ENCODE assay signal across 26 mouse cellular contexts in genomic region chr13:46611033-46611432, GRCm38 (mm10). TPM values are rescaled to one million over a fixed set of nuclear protein-coding genes. Genes with fewer than 3 reads are reported as not detected.
A peak's percentile ranks its signal among the peaks of the same experiment; 100 is the strongest.
DNase-seq lines count a peak whose midpoint lies in the region; ATAC-seq and TF ChIP-seq lines count a peak whose summit lies in the region.
"Had no signal": no experiment of that assay in that cellular context is flagged by ENCODE, and none has a peak within 500 bp of the region (broad histone marks: within the 10 kb centered on the region; RNA-seq: fewer than 3 reads in every experiment).

No protein-coding gene starts in this region.

- H3K4me1 ChIP-seq in heart, embryonic 12.5 days (replicated peaks), result peaks cover 8% of the 10 kb centered on the region
- H3K4me1 ChIP-seq in heart, embryonic 16.5 days (ENCODE audit: control insufficient read depth, insufficient read depth, low read length), result no peaks in the 10 kb centered on the region
- no peaks in the 10 kb centered on the region for H3K4me1 ChIP-seq in midbrain, embryonic 11.5 days (ENCODE audit: control insufficient read depth, insufficient read depth, low read length)
- H3K4me1 ChIP-seq in midbrain, postnatal 0 days (ENCODE audit: insufficient read depth, low read length), result no peaks in the 10 kb centered on the region
- H3K4me1 ChIP-seq: embryonic facial prominence, embryonic 13.5 days; forebrain, embryonic 10.5 days; forebrain, embryonic 13.5 days had no signal

- H3K9me3 ChIP-seq in heart, embryonic 12.5 days (replicated peaks), result no peaks in the 10 kb centered on the region
- no peaks in the 10 kb centered on the region for H3K9me3 ChIP-seq in heart, embryonic 16.5 days (replicated peaks; ENCODE audit: control insufficient read depth, low read length)
- no peaks in the 10 kb centered on the region for H3K9me3 ChIP-seq in midbrain, embryonic 11.5 days (ENCODE audit: control insufficient read depth, low read length)
- no peaks in the 10 kb centered on the region for H3K9me3 ChIP-seq in midbrain, postnatal 0 days (ENCODE audit: low read length)
- H3K9me3 ChIP-seq: embryonic facial prominence, embryonic 13.5 days; forebrain, embryonic 10.5 days had no signal

- H3K27ac ChIP-seq in heart, embryonic 12.5 days (ENCODE audit: poor library complexity, severe bottlenecking), result peak overlapping the region; percentile 52
- H3K27ac ChIP-seq in heart, embryonic 16.5 days (ENCODE audit: low read length), result peak overlapping the region; percentile 56; the same call in 1 of the 2 replicates
- no peak overlapping the region for H3K27ac ChIP-seq in midbrain, embryonic 11.5 days (ENCODE audit: low read depth, low read length)
- H3K27ac ChIP-seq in midbrain, postnatal 0 days (ENCODE audit: low read depth, low read length), result no peak overlapping the region
- H3K27ac ChIP-seq: embryonic facial prominence, embryonic 13.5 days; forebrain, embryonic 10.5 days; forebrain, embryonic 13.5 days; heart, adult 2 months; hindbrain, embryonic 14.5 days; hindbrain, postnatal 0 days had no signal

- no peak overlapping the region for H3K4me2 ChIP-seq in heart, embryonic 12.5 days
- no peak overlapping the region for H3K4me2 ChIP-seq in heart, embryonic 16.5 days (ENCODE audit: low read depth, low read length)
- no peak overlapping the region for H3K4me2 ChIP-seq in midbrain, embryonic 11.5 days
- H3K4me2 ChIP-seq in midbrain, postnatal 0 days (ENCODE audit: low read depth, low read length, poor library complexity, severe bottlenecking), result no peak overlapping the region
- H3K4me2 ChIP-seq: embryonic facial prominence, embryonic 13.5 days; forebrain, embryonic 13.5 days; hindbrain, embryonic 14.5 days had no signal

- 49% methylated on average over 3 of the region's 3 CpGs for WGBS in heart, embryonic 12.5 days
- 55% methylated on average over 3 of the region's 3 CpGs for WGBS in heart, embryonic 16.5 days
- WGBS in midbrain, embryonic 11.5 days, result 90% methylated on average over 3 of the region's 3 CpGs
- WGBS in midbrain, postnatal 0 days, result 82% methylated on average over 3 of the region's 3 CpGs

- intact Hi-C loops in heart, postnatal 36 days (cut with DNase I), result no loop called here
- intact Hi-C loops in heart, postnatal 25 days (cut with DNase I), result no loop called here

- no peak for DNase-seq in heart, postnatal 36 days
- DNase-seq in heart, postnatal 25 days (ENCODE audit: low spot score), result no peak
- DNase-seq in midbrain, embryonic 11.5 days (ENCODE audit: low spot score, missing footprints), result peak; percentile 57
- no peak for DNase-seq in midbrain, postnatal 0 days (ENCODE audit: low spot score)
- DNase-seq: adrenal gland, adult 2 months; adrenal gland, postnatal 14 days; cerebellum, adult 11 months; cerebellum, adult 2 months; cerebellum, adult 9-11 months; cerebellum, postnatal 25 days; gastrocnemius, postnatal 10 days; gastrocnemius, postnatal 36 days; heart, adult 2 months; heart, postnatal 10 days; kidney, adult 18-20 months had no signal

- H3K9ac ChIP-seq in heart, embryonic 12.5 days, result no peak overlapping the region
- H3K9ac ChIP-seq in heart, embryonic 16.5 days (ENCODE audit: low read length), result no peak overlapping the region
- no peak overlapping the region for H3K9ac ChIP-seq in midbrain, embryonic 11.5 days (ENCODE audit: low read length)
- no peak overlapping the region for H3K9ac ChIP-seq in midbrain, postnatal 0 days (replicated peaks; ENCODE audit: low read length, poor library complexity, severe bottlenecking)
- H3K9ac ChIP-seq: embryonic facial prominence, embryonic 13.5 days; forebrain, embryonic 13.5 days; hindbrain, embryonic 14.5 days had no signal

- TF ChIP-seq CTCF in midbrain, postnatal 0 days (IDR thresholded peaks at IDR 0.05), result no peak

- H3K27me3 ChIP-seq in heart, embryonic 12.5 days (replicated peaks), result no peaks in the 10 kb centered on the region
- no peaks in the 10 kb centered on the region for H3K27me3 ChIP-seq in heart, embryonic 16.5 days (ENCODE audit: control insufficient read depth, insufficient read depth, low read length)
- no peaks in the 10 kb centered on the region for H3K27me3 ChIP-seq in midbrain, embryonic 11.5 days (ENCODE audit: control insufficient read depth, insufficient read depth, low read length)
- no peaks in the 10 kb centered on the region for H3K27me3 ChIP-seq in midbrain, postnatal 0 days (ENCODE audit: insufficient read depth, low read length)
- H3K27me3 ChIP-seq: embryonic facial prominence, embryonic 13.5 days; forebrain, embryonic 13.5 days had no signal

- peaks cover 33% of the 10 kb centered on the region for H3K36me3 ChIP-seq in heart, embryonic 12.5 days
- H3K36me3 ChIP-seq in heart, embryonic 16.5 days (ENCODE audit: control insufficient read depth, insufficient read depth), result peaks cover 13% of the 10 kb centered on the region
- H3K36me3 ChIP-seq in midbrain, embryonic 11.5 days (ENCODE audit: control insufficient read depth, insufficient read depth, low read length), result no peaks in the 10 kb centered on the region
- H3K36me3 ChIP-seq in midbrain, postnatal 0 days (ENCODE audit: insufficient read depth, low read length), result no peaks in the 10 kb centered on the region
- H3K36me3 ChIP-seq: embryonic facial prominence, embryonic 13.5 days; forebrain, embryonic 10.5 days had no signal

- H3K4me3 ChIP-seq in heart, embryonic 12.5 days, result no peak overlapping the region
- H3K4me3 ChIP-seq in heart, embryonic 16.5 days (ENCODE audit: low read length), result no peak overlapping the region
- no peak overlapping the region for H3K4me3 ChIP-seq in midbrain, embryonic 11.5 days (ENCODE audit: low read depth, low read length)
- H3K4me3 ChIP-seq in midbrain, postnatal 0 days (ENCODE audit: low read depth, low read length), result no peak overlapping the region
- H3K4me3 ChIP-seq: embryonic facial prominence, embryonic 13.5 days; forebrain, embryonic 10.5 days; forebrain, embryonic 13.5 days; heart, adult 2 months had no signal

- ATAC-seq in heart, embryonic 12.5 days (ENCODE audit: insufficient number of reproducible peaks, low FRiP score), result no peak
- ATAC-seq in heart, embryonic 16.5 days (replicated peaks; ENCODE audit: extremely low read depth, insufficient read depth, low FRiP score), result no peak
- ATAC-seq in midbrain, embryonic 11.5 days (ENCODE audit: low FRiP score), result no peak
- ATAC-seq in midbrain, postnatal 0 days (ENCODE audit: low FRiP score), result no peak
- ATAC-seq: CD4-positive, CD25-positive, alpha-beta regulatory T cell, adult 4 months; forebrain, embryonic 13.5 days; forebrain, embryonic 16.5 days; hindbrain, postnatal 0 days; inflammation-experienced regulatory T-cells, adult 6 months; intestine, embryonic 16.5 days had no signal

RNA-seq across cellular contexts. Expression of gene Fam8a1, which starts 58.3 kb away (rescaled TPM):
- polyA plus RNA-seq in heart, embryonic 12.5 days (2016; fragmentation: Nextera tagmentation; extraction: Ambion mirVana), result 16.4 and 16.7 TPM in 2 replicates
- total RNA-seq in heart, postnatal 36 days (2021), result 10 to 100 TPM; 36.4 to 37.4 TPM
- polyA plus RNA-seq in heart, embryonic 16.5 days (2015; fragmentation: Nextera tagmentation; extraction: Ambion mirVana), result 8.2 TPM in 2 replicates
- 10 to 100 TPM; 31.0 to 37.0 TPM for total RNA-seq in heart, postnatal 25 days (2021)
- 12.6 and 13.9 TPM in 2 replicates for polyA plus RNA-seq in midbrain, embryonic 11.5 days (2014; fragmentation: Nextera tagmentation; extraction: Ambion mirVana)
- 59.2 and 68.1 TPM in 2 replicates for total RNA-seq in midbrain, postnatal 0 days (2014; rRNA removed)
- polyA plus RNA-seq in midbrain, postnatal 0 days (2015; fragmentation: Nextera tagmentation; extraction: Ambion mirVana), result 15.8 and 18.1 TPM in 2 replicates

Comparison
In these comparisons a context has a peak if more than half of its experiments do, and no peak if none do; other contexts are left out.
1. H3K27ac ChIP-seq: peak in heart, embryonic 12.5 days (single experiment) and heart, embryonic 16.5 days (single experiment); none in midbrain, embryonic 11.5 days (single experiment) and midbrain, postnatal 0 days (single experiment).